Mouse (Mus musculus): ENCODE data around the gene Adgrl1. TPM values are rescaled to one million over a fixed set of nuclear protein-coding genes. Genes with fewer than 3 reads are reported as not detected.
A peak's percentile ranks its signal among the peaks of the same experiment; 100 is the strongest.

The Adgrl1 gene
- polyA plus RNA-seq, 2 experiments: 38.5 to 123 TPM

DNA sequence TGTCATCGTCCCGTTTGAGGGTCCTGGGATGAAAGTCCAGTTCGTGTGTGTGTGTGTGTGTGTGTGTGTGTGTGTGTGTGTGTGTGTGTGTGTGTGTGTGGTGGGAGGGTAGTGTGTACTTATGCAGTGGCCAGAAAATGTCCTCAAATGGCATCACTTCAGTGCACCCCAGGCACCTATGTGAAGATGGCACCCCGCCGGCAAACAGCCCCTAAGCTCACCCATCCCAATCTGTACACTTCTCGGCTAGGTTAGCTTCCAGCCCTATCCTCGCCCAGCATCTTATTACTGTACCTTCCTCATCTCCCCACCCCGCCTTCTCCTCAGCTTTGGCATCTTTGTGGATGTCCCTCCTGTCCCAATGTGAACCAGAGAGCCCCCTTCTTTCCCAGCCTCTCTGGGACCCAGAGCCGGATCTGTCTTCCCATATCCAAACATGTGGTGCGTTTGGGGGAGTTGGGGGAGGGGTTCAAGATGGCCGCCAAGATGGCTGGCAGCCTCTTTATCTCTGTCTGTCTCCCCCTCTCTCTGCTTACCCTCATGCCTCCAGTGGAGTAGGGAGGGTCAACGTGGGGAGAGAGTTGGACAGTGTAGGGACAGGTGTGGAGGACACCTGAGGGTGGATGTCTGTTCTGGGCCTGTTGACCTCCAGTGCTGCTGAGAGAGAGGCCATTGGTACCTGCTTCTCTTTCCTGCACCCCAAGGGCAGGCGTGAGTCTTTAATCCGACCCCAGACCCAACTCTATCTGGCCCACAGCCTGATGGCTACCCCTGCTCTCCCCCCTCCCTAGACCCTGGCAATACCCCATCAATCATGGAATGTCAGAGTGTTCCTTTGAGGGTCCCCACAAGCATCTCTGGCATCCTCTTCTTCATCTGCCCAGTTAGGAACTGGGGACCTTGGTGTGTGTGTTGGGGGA lies 1.9 kb downstream of the Adgrl1 start:
- H3K4me2 ChIP-seq (replicated peaks; ENCODE audit: low read depth, low read length, severe bottlenecking): peak overlapping the region; percentile 74
- H3K36me3 ChIP-seq (ENCODE audit: control insufficient read depth, insufficient read depth, low read length): peaks cover 4% of the 10 kb centered on the region; the same call in 1 of the 2 replicates
- H3K4me1 ChIP-seq (ENCODE audit: control insufficient read depth, insufficient read depth, low read length): peaks cover 42% of the 10 kb centered on the region
- no peak for ATAC-seq (ENCODE audit: low FRiP score, low read depth)
- peak overlapping the region; percentile 95 for H3K4me3 ChIP-seq (replicated peaks; ENCODE audit: low read length)
- TF ChIP-seq POLR2A (IDR thresholded peaks at IDR 0.05; ENCODE audit: borderline replicate concordance, extremely low read depth, insufficient read depth, insufficient read length): no peak
- no peak overlapping the region for H3K27ac ChIP-seq (replicated peaks; ENCODE audit: low read depth, low read length)
- H3K27me3 ChIP-seq (ENCODE audit: control insufficient read depth, insufficient read depth, low read length): no peaks in the 10 kb centered on the region
- no peaks in the 10 kb centered on the region for H3K9me3 ChIP-seq (ENCODE audit: control insufficient read depth, low read length)
- peak overlapping the region; percentile 87; the same call in 1 of the 2 replicates for H3K9ac ChIP-seq (ENCODE audit: low read depth, low read length, severe bottlenecking)
- no peak for DNase-seq (ENCODE audit: low spot score)
- 9% methylated on average over 14 of the region's 14 CpGs for WGBS

DNA sequence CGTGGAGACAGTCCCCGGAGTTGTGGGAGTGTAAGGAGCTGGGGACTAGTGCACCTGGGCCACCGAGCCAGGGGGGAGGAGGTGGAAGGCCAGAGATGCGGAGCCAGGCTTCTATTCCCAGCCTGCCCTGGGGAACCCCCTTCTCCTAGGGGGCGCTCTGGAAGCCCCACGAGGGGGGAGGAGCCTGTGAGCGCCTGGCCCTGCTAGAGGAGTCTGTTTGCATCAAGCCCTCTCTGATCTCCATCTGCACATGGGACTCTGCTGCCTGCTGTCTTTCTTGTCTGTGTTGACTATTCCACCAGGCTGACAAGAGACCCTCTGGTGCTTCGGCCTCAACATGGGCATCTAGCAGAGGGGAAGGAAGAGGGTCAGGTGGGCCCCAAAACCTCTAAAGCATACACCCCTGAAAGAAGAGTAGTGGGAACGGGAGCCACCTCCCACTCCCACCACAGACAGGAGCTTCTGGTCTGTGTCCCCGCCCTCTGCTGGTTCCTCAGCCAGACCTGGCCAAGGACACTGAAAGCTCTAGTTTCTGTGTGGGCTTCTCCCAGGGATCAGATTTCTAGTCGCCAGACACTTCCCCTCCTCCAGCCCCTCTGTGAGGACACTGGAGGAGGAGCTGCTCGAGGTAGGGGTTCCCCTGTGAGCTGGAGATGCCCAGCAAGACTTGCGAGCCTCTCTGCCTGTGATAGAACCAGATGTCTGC lies 3.2 kb downstream of the Adgrl1 start:
- Histone ChIP-seq H3K9ac (ENCODE audit: low read depth, low read length, severe bottlenecking) (peak overlapping the region; percentile 34; the same call in 1 of the 2 replicates), H3K4me3 (replicated peaks; ENCODE audit: low read length) (peak overlapping the region; percentile 95), H3K9me3 (ENCODE audit: control insufficient read depth, low read length) (no peaks in the 10 kb centered on the region), H3K4me2 (replicated peaks; ENCODE audit: low read depth, low read length, severe bottlenecking) (peak overlapping the region; percentile 74), H3K27me3 (ENCODE audit: control insufficient read depth, insufficient read depth, low read length) (no peaks in the 10 kb centered on the region), H3K4me1 (ENCODE audit: control insufficient read depth, insufficient read depth, low read length) (peaks cover 31% of the 10 kb centered on the region), H3K36me3 (ENCODE audit: control insufficient read depth, insufficient read depth, low read length) (peaks cover 7% of the 10 kb centered on the region; the same call in 1 of the 2 replicates), H3K27ac (replicated peaks; ENCODE audit: low read depth, low read length) (peak overlapping the region; percentile 15; the same call in 1 of the 2 replicates)
- no peak for TF ChIP-seq POLR2A (IDR thresholded peaks at IDR 0.05; ENCODE audit: borderline replicate concordance, extremely low read depth, insufficient read depth, insufficient read length)
- DNase-seq (ENCODE audit: low spot score) (peak; percentile 36), ATAC-seq (ENCODE audit: low FRiP score, low read depth) (no peak)
- 7% methylated on average over 11 of the region's 13 CpGs for WGBS

DNA sequence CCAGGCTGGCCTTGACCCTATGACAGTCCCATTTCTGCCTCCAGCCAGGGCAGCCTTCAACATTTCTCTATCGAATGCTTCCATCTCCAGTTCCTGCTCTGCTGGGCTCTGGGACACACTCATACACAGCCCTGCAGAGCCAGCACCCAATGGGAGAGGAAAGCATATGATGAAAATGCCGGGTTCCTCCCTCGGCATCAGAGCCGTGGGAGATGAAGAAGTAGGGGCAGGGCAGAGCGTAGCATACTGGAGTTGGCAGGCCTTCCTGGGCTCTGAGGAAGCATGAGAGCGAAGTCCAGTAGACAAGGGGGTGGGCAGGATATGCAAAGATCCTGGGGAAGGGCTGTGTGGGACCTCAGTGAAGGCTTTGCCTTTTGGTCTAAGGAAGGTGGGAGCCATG lies 8.7 kb downstream of the Adgrl1 start:
- no peak for TF ChIP-seq POLR2A (IDR thresholded peaks at IDR 0.05; ENCODE audit: borderline replicate concordance, extremely low read depth, insufficient read depth, insufficient read length)
- H3K4me1 ChIP-seq (ENCODE audit: control insufficient read depth, insufficient read depth, low read length): peaks cover 4% of the 10 kb centered on the region; the same call in 1 of the 2 replicates
- no peak overlapping the region for H3K9ac ChIP-seq (ENCODE audit: low read depth, low read length, severe bottlenecking)
- H3K4me2 ChIP-seq (replicated peaks; ENCODE audit: low read depth, low read length, severe bottlenecking): no peak overlapping the region
- 89% methylated on average over 6 of the region's 6 CpGs for WGBS
- no peak overlapping the region for H3K4me3 ChIP-seq (replicated peaks; ENCODE audit: low read length)
- H3K9me3 ChIP-seq (ENCODE audit: control insufficient read depth, low read length): no peaks in the 10 kb centered on the region
- no peak for ATAC-seq (ENCODE audit: low FRiP score, low read depth)
- H3K27ac ChIP-seq (replicated peaks; ENCODE audit: low read depth, low read length): no peak overlapping the region
- no peak for DNase-seq (ENCODE audit: low spot score)
- H3K36me3 ChIP-seq (ENCODE audit: control insufficient read depth, insufficient read depth, low read length): peaks cover 15% of the 10 kb centered on the region
- no peaks in the 10 kb centered on the region for H3K27me3 ChIP-seq (ENCODE audit: control insufficient read depth, insufficient read depth, low read length)

DNA sequence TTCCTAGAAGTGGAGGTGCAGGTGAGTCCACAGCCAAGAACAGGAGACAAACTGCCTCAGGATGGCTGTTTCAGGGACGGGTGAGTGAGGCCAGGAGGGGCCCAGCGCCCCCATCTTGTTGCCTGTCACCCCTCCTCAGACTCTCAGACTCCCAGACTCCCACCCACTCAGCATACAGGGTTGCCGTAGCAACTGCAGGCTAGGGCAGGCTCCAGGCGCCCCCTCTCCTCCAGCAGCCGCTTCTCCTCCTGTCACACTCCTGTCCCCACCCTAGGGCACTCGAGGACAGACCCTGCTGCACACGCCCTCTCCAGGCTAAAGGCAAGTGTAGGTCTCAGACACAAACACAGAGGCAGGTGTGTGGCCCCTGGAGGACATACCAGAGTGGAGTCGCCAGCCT lies 9.4 kb downstream of the Adgrl1 start:
- WGBS: 54% methylated on average over 8 of the region's 8 CpGs
- H3K27me3 ChIP-seq (ENCODE audit: control insufficient read depth, insufficient read depth, low read length): no peaks in the 10 kb centered on the region
- H3K9ac ChIP-seq (ENCODE audit: low read depth, low read length, severe bottlenecking): no peak overlapping the region
- no peak overlapping the region for H3K4me3 ChIP-seq (replicated peaks; ENCODE audit: low read length)
- H3K4me2 ChIP-seq (replicated peaks; ENCODE audit: low read depth, low read length, severe bottlenecking): no peak overlapping the region
- no peaks in the 10 kb centered on the region for H3K9me3 ChIP-seq (ENCODE audit: control insufficient read depth, low read length)
- TF ChIP-seq POLR2A (IDR thresholded peaks at IDR 0.05; ENCODE audit: borderline replicate concordance, extremely low read depth, insufficient read depth, insufficient read length): no peak
- peaks cover 15% of the 10 kb centered on the region for H3K36me3 ChIP-seq (ENCODE audit: control insufficient read depth, insufficient read depth, low read length)
- H3K27ac ChIP-seq (replicated peaks; ENCODE audit: low read depth, low read length): no peak overlapping the region
- DNase-seq (ENCODE audit: low spot score) (no peak), ATAC-seq (ENCODE audit: low FRiP score, low read depth) (no peak)
- H3K4me1 ChIP-seq (ENCODE audit: control insufficient read depth, insufficient read depth, low read length): 0 out of 2 replicates have a peak, but pooled peaks cover 1% of the 10 kb centered on the region

Data from limb, embryonic 14.5 days (tissue).